Mouse (Mus musculus) fat pad, adult 2 months (tissue): ENCODE data around the gene Madcam1.

Experiments
- DNase-seq: peaks from one replicate; pipeline ENCODE4 v3.0.0-alpha.2; 2011; ENCODE audit warnings: low read depth, low spot score; ENCODE audit errors: extremely low read depth

Madcam1 gene

DNA sequence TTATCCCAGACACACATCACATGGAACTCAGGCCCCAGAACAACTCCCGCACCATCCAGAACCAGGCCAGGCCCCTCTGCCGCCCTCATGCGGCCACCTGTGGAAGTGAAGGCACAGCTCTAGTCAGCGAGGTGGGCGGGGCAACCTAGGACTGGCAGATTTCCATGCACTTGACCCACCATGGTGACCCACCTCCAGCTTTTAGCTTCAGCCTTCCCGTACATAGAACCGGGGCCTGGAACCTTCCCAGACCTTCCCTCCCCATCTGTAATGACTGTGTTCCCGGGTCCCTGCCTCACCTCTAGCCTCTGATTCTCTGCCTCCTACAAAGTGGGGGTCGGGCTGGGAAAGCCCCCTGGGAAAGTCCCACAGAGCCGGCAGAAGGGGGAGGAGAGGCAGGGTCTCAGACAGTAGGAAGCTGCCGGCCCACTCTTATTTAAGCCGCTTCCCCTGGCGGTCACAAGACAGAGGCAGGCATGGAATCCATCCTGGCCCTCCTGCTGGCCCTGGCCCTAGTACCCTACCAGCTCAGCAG is at the start of gene Madcam1:
Gene Madcam1, plus strand, starts transcription at position 429 of the 535 bp plus-strand sequence.
- no peak for DNase-seq

DNA sequence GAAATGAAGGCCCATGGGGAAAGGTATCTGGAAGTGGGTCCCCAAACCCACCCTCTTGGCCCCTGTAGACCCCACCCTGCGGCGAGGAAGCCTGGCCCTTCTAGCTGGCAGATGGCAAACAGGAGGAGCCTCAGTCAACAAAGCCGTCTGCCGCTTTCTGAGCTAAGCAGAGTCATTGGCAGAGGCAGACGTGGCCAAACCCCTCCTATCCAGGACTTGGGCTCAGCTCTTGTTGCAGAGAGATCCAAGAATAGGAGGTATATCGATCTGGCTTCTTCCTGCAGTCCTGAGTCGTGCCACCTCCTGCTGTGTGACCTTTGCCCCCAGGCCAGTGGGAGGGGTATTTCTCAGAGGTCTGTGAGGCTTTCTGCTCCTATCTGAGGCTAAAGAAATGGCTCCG is 48.5 kb upstream of the Madcam1 start:
- DNase-seq, result no peak

- DNase-seq, result no peak
These were observed 48.0 kb upstream of the Madcam1 start for GRCm38 (mm10) chr10:79616376-79616775.

DNA sequence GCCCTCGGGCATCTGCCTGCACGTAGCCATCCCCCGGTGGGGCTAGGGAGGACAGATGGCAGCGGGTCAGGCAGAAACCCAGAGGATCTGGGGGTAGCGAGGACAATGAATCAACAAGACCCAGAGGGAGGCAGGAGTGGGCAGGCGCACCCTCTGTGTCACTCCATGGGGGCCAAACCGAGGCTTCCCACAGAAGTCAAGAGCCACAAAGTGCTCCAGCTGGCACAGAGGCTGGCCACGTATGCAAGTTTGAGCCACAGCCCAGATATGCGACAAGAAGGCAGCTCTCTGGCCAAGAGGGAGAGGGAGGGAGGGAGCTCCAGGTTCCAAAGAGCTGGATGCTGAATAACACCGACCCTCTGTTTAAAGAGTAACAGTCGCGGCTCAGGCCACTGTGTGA is 40.4 kb upstream of the Madcam1 start:
- DNase-seq, result no peak

GRCm38 (mm10) chr10:79625398-79625797 is 39.0 kb upstream of the Madcam1 start:
- DNase-seq, result no peak

DNA sequence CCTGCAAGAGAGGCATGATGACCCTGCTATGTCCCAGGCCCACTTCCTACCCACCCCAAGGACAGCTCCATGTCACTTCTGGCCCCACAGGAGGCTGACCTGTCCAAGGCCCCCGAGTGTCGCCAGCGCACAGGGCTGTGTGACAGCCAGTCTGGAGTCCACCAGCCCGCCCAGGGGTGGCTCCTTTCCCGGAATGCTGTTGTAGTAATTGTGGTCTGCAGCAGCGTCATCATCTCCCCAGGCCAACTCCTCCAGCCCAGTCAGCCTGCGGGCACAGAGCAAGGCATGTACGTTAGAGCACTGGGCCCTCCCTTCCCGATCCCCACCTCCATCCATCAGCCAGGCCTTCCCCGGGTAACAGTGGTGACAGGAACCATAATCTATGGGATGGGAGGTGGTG is 38.2 kb upstream of the Madcam1 start:
- no peak for DNase-seq

GRCm38 (mm10) chr10:79628377-79628776 is 36.0 kb upstream of the Madcam1 start:
- no peak for DNase-seq

DNA sequence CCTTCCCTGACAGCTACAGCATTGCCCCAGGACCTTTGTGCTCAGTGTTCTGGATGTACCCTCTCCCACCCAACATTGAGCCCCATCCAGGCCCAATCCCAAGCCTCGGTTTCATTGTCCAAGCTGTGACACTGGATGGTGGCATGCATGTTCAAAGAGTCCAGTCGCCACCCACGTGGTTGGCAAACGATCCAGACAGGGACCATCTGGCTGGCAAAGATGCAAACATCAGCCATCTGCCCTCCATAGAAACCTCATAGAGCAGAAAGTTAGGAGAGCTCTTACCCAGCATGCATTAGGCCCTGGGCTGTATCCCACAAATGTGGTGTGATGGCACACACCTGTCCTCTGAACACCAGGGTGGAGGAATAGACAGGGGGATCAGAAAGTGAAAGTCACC is 32.9 kb upstream of the Madcam1 start:
- DNase-seq, result no peak

GRCm38 (mm10) chr10:79633006-79633777 is 31.2 kb upstream of the Madcam1 start:
- DNase-seq, result no peak

GRCm38 (mm10) chr10:79636287-79636686 is 28.1 kb upstream of the Madcam1 start:
- DNase-seq, result no peak

GRCm38 (mm10) chr10:79637128-79638110 is 26.9 kb upstream of the Madcam1 start, which contains the start of gene Shc2:
Gene Shc2, minus strand, starts transcription at chr10:79637918.
- no peak for DNase-seq

DNA sequence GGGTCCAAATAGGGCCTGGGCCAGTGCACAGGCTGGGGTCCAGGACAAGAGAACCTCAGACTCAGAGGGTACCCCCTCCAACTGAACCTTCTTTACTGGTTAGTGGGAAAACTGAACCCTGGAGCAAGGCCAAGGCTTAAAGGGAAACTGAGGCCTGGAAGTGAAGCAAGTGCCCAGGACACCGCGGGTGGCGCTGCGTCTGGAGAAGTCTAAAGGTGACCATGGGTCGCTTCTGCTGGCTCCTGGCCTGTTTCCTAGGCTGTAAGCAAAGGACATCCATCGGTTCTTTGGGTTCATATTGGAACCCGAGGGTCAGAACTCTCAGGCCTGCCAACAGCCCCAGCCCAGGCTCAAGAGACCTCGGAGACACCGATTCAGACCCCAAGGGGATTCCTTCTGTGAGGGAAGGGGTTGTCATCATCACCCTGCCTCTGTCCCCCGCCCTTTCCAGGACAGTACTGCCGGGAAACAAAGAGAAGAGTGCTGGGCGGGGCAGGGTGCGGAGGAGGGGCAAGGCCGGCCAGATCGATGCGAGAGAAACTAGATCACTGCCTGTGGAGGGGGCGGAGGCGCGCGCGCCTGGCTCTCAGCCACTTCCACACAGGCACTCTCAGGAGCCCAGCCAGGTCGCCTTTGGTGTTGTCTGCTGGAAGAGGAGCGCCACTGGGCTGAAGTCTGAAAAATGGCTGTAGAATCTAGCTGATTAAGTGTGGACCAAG is 25.7 kb upstream of the Madcam1 start:
- DNase-seq, result no peak

GRCm38 (mm10) chr10:79645711-79646110 is 18.6 kb upstream of the Madcam1 start, which contains the start of gene Odf3l2:
Gene Odf3l2, minus strand, starts transcription at chr10:79645738.
- no peak for DNase-seq

- no peak for DNase-seq
These were observed 15.1 kb upstream of the Madcam1 start for GRCm38 (mm10) chr10:79649070-79649751.

DNA sequence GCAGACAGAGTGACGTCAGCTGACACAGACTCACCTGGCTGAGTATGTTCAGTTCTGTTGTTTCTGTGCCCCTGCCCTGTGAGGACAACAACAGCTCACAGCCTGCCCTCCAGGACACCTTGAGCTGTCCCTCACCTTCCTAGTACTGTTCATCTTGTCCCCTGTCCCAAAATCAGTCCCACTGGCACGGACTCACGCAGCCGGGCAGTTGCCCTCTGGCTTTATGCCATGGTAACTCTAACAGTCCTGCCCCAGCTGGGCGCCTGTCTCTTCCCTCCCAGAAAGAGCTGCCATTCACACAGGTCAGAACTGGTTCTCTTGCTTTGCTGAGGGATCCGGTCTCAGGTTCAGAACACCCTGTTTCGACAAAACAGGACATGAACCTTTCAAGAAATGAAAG is 11.6 kb upstream of the Madcam1 start:
- DNase-seq, result no peak

DNA sequence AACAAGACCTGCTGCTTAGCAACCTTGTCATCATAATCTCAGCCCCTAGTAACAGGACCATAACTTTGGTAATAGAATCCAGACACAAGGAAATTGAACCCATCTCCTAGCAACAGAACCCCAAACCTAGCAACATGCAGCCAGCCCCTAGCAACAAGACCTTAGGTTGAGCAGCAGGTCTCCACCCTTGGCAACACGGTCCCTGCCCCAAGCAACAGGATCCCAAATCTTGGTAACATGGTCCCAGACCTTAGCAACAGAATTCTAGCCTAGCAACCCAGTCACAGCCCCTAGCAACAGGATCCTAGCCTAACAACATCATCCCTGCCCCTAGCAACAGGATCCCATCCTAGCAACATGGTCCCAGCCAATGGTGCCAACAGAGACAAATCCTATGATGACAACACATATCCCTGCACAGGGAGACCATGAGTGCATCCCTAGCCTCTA is 9.4 kb upstream of the Madcam1 start:
- DNase-seq, result no peak

- no peak for DNase-seq
These were observed 5.5 kb upstream of the Madcam1 start for GRCm38 (mm10) chr10:79658829-79659228.

GRCm38 (mm10) chr10:79660298-79660697 is 4.1 kb upstream of the Madcam1 start:
- DNase-seq, result no peak

DNA sequence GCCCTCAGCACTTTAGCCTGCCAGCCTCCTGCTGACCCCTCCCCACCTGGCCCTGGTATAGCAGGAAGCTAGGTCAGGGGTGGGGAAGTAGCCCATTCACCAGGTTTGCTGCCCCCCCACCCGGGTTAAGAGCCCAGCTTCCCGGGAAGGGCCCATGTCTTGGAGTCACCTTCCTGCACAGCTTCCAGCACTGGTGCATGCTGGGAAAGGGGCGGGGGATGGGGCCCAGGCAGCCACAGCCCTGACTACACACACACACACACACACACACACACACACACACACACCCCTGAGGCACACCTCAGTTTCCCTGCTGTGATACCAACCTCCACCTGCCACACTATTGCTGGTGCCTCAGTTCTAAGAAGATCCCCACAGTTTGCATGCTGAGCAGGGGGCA is 2.5 kb upstream of the Madcam1 start:
- no peak for DNase-seq

GRCm38 (mm10) chr10:79665051-79665450 is 692 bp downstream of the Madcam1 start:
- no peak for DNase-seq
